Mouse (Mus musculus) cerebellum, postnatal 4 days (tissue): ENCODE results near the gene Gm42791.

Source experiments
- DNase-seq, 2 experiments: peaks; one replicate each; pipeline ENCODE4 v3.0.0; 2022; ENCODE audit warnings: low spot score in 2 of 2, mixed read lengths in 1 of 2

Gm42791 gene

GRCm38 (mm10) chr5:149009111-149009510, 14.2 kb upstream of the Gm42791 start:
- no peak for DNase-seq

GRCm38 (mm10) chr5:149007295-149007646, 12.3 kb upstream of the Gm42791 start:
- DNase-seq = no peak

GRCm38 (mm10) chr5:149006362-149007294, 11.7 kb upstream of the Gm42791 start:
- DNase-seq = peak; percentile 100

- DNase-seq = no peak
These were observed 10.9 kb upstream of the Gm42791 start for GRCm38 (mm10) chr5:149005701-149006361.

- no peak for DNase-seq
These were observed 10.1 kb upstream of the Gm42791 start for GRCm38 (mm10) chr5:149005083-149005482.

- no peak for DNase-seq
These were observed 8.2 kb upstream of the Gm42791 start for GRCm38 (mm10) chr5:149003137-149003536.

GRCm38 (mm10) chr5:149002803-149003115, 7.8 kb upstream of the Gm42791 start:
- no peak for DNase-seq

- DNase-seq = no peak
These were observed 7.3 kb upstream of the Gm42791 start for GRCm38 (mm10) chr5:149002034-149002802.

- DNase-seq = no peak
These were observed 4.9 kb upstream of the Gm42791 start for GRCm38 (mm10) chr5:148999802-149000201.

GRCm38 (mm10) chr5:148998512-148998911, 3.6 kb upstream of the Gm42791 start:
- DNase-seq = no peak

- DNase-seq = no peak
These were observed 1.7 kb upstream of the Gm42791 start for GRCm38 (mm10) chr5:148996709-148997037.

GRCm38 (mm10) chr5:148995962-148996708, 1.2 kb upstream of the Gm42791 start:
- DNase-seq = no peak

- no peak for DNase-seq
These were observed 639 bp downstream of the Gm42791 start for GRCm38 (mm10) chr5:148994311-148994705.

- no peak for DNase-seq
These were observed 2.3 kb downstream of the Gm42791 start for GRCm38 (mm10) chr5:148992598-148992997.

- no peak for DNase-seq
These were observed 4.0 kb downstream of the Gm42791 start for GRCm38 (mm10) chr5:148990891-148991311.

- no peak for DNase-seq
These were observed 5.5 kb downstream of the Gm42791 start for GRCm38 (mm10) chr5:148989480-148989879.

GRCm38 (mm10) chr5:148984961-148985360, 10.0 kb downstream of the Gm42791 start:
- no peak for DNase-seq

- DNase-seq = no peak
These were observed 11.3 kb downstream of the Gm42791 start for GRCm38 (mm10) chr5:148983696-148984095.

GRCm38 (mm10) chr5:148983108-148983664, 11.8 kb downstream of the Gm42791 start:
- no peak for DNase-seq

- no peak for DNase-seq
These were observed 12.6 kb downstream of the Gm42791 start for GRCm38 (mm10) chr5:148982396-148982795.

- no peak for DNase-seq
These were observed 14.3 kb downstream of the Gm42791 start for GRCm38 (mm10) chr5:148980607-148981006.
